Mouse (Mus musculus) C2C12 (cell line): ENCODE measurements around the gene Emc1. TPM values are rescaled to one million over a fixed set of nuclear protein-coding genes. Genes with fewer than 3 reads are reported as not detected.

Experiments
- H3K27me3 ChIP-seq: one replicate; pipeline ENCODE4 v1.6.1; 2011; ENCODE audit not compliant: control insufficient read depth, insufficient read depth, insufficient read length
- H3K36me3 ChIP-seq: one replicate; pipeline ENCODE4 v1.6.1; 2011; ENCODE audit not compliant: control insufficient read depth, insufficient read depth
- H3K4me3 ChIP-seq: one replicate; pipeline ENCODE4 v1.5.1; 2011; ENCODE audit warnings: mild to moderate bottlenecking, control low read depth; ENCODE audit not compliant: poor library complexity, insufficient read depth, severe bottlenecking
- H3K79me2 ChIP-seq: one replicate; pipeline ENCODE4 v1.6.1; 2011; ENCODE audit not compliant: control insufficient read depth, insufficient read depth
- H3K79me3 ChIP-seq: one replicate; pipeline ENCODE4 v1.6.1; 2011; ENCODE audit warnings: low read depth, control low read depth
- H3ac ChIP-seq: one replicate; pipeline ENCODE3; 2011; ENCODE audit warnings: low read depth; ENCODE audit not compliant: control insufficient read depth, insufficient read length
- CEBPB ChIP-seq: IDR thresholded peaks from one replicate; pipeline ENCODE4 v1.6.1; 2011; ENCODE audit warnings: low read depth, mild to moderate bottlenecking, control low read depth, moderate library complexity
- CTCF ChIP-seq: IDR thresholded peaks from one replicate; pipeline ENCODE4 v1.5.1; 2011; ENCODE audit not compliant: control insufficient read depth, insufficient read depth, insufficient read length
- FOSL1 ChIP-seq: IDR thresholded peaks from one replicate; pipeline ENCODE4 v1.8.0; 2011; ENCODE audit warnings: mild to moderate bottlenecking, low read length; ENCODE audit not compliant: poor library complexity, insufficient read depth, severe bottlenecking
- MAX ChIP-seq: IDR thresholded peaks from one replicate; pipeline ENCODE4 v1.6.1; 2011; ENCODE audit warnings: mild to moderate bottlenecking, control low read depth
- MYOD1 ChIP-seq: IDR thresholded peaks from one replicate; pipeline ENCODE4 v1.6.1; 2011; ENCODE audit warnings: low read depth; ENCODE audit not compliant: control insufficient read depth, insufficient read length
- MYOG ChIP-seq: IDR thresholded peaks from one replicate; pipeline ENCODE4 v1.6.1; 2011; ENCODE audit not compliant: control insufficient read depth, insufficient read length; ENCODE audit errors: extremely low read depth
- USF1 ChIP-seq: IDR thresholded peaks from one replicate; pipeline ENCODE4 v1.6.1; 2011; ENCODE audit warnings: low read depth, mild to moderate bottlenecking, control low read depth, moderate library complexity
- microRNA-seq: library from miRNA; unstranded; fragments of <30 nt; microRNA quantifications from one replicate; pipeline ENCODE4, GENCODE M21; 2019; ENCODE audit warnings: borderline microRNAs expressed
- polyA plus RNA-seq: library from polyadenylated mRNA; unstranded; fragments of >200 nt; fragmentation: generic; extraction: Trizol; gene quantifications from one replicate; pipeline ENCODE4 v1.2.1, GENCODE M21; 2012; ENCODE audit warnings: missing spikeins

Gene Emc1
- polyA plus RNA-seq, 1 experiment, result 16.7 TPM

GRCm38 (mm10) chr4:139423270-139423669, 70.9 kb downstream of the Emc1 start:
- Histone ChIP-seq H3K27me3 (no peaks in the 10 kb centered on the region), H3K4me3 (no peak overlapping the region), H3K79me3 (no peaks in the 10 kb centered on the region), H3K36me3 (peaks cover 90% of the 10 kb centered on the region), H3ac (no peak overlapping the region), H3K79me2 (no peaks in the 10 kb centered on the region)
- TF ChIP-seq USF1 (no peak), CEBPB (no peak), MYOD1 (no peak), FOSL1 (no peak), MAX (no peak), MYOG (no peak), CTCF (no peak)

Small RNAs within 50 kb of the gene (microRNA-seq; reads per million reads assigned to microRNA genes)
- not detected for gene Gm24245
- not detected for gene Gm25732

Other genes starting within 250 kb of the Emc1 start
- gene Minos1, start 221.5 kb upstream of the Emc1 start, polyA plus RNA-seq, result 246 TPM
- gene Capzb, start 159.7 kb upstream of the Emc1 start, polyA plus RNA-seq, result 362 TPM
- 6.0 TPM for gene Pqlc2, start 41.9 kb upstream of the Emc1 start, polyA plus RNA-seq
- 49.7 TPM for gene Akr7a5, start 41.8 kb upstream of the Emc1 start, polyA plus RNA-seq
- 192 TPM for gene Mrto4, start within 50 bp of the Emc1 start, polyA plus RNA-seq
- 78.1 TPM for gene Ubr4, start within 50 bp of the Emc1 start, polyA plus RNA-seq
- 20.0 TPM for gene Iffo2, start 178.0 kb downstream of the Emc1 start, polyA plus RNA-seq